In the genomic region with DNA sequence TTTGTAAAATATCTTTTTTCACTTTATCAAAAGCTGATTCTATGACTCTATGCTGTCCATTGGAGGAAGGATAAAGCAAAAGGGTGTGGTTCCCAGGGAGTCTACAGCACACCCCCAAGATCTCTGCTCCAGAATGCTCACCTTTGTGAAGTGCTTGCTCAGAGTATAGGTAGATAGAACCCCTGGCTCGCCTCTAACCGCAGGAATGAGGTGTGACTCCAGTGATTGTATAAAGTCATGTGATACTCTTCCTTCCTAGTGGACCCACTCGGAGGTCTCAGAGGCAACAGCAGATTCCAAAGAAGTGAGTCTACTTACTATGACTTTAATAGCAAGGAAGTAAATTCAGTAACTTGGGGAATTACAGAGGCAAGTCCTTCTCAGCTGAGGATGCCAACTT, we compare ENCODE assay signal across 30 mouse cellular contexts. TPM values are rescaled to one million over a fixed set of nuclear protein-coding genes. Genes with fewer than 3 reads are reported as not detected.
DNase-seq lines count a peak whose midpoint lies in the region; ATAC-seq lines count a peak whose summit lies in the region.
"Had no signal": no experiment of that assay in that cellular context is flagged by ENCODE, and none has a peak within 500 bp of the region (broad histone marks: within the 10 kb centered on the region; RNA-seq: fewer than 3 reads in every experiment).

No protein-coding gene starts in this region.

- H3K27me3 ChIP-seq in heart, embryonic 12.5 days (replicated peaks), result no peaks in the 10 kb centered on the region
- H3K27me3 ChIP-seq in stomach, embryonic 14.5 days (ENCODE audit: control insufficient read depth, insufficient read depth, low read length), result no peaks in the 10 kb centered on the region
- H3K27me3 ChIP-seq in forebrain, embryonic 15.5 days, result no peaks in the 10 kb centered on the region
- no peaks in the 10 kb centered on the region for H3K27me3 ChIP-seq in hindbrain, embryonic 13.5 days
- H3K27me3 ChIP-seq: CH12.LX; embryonic facial prominence, embryonic 15.5 days; hindbrain, embryonic 12.5 days; limb, embryonic 12.5 days; liver, embryonic 15.5 days had no signal

- no peak for ATAC-seq in heart, embryonic 12.5 days (ENCODE audit: insufficient number of reproducible peaks, low FRiP score)
- ATAC-seq in stomach, embryonic 14.5 days (ENCODE audit: insufficient number of reproducible peaks, insufficient read depth, low FRiP score, low read depth), result peak; percentile 67
- no peak for ATAC-seq in forebrain, embryonic 15.5 days (replicated peaks)
- ATAC-seq in hindbrain, embryonic 13.5 days (ENCODE audit: low FRiP score), result no peak
- ATAC-seq: activated CD4-positive, CD25-positive, alpha-beta regulatory T cell, adult 4 months; forebrain, postnatal 0 days; inflammation-experienced regulatory T-cells, adult 6 months; midbrain, embryonic 16.5 days had no signal

- no peak overlapping the region for H3K4me3 ChIP-seq in heart, embryonic 12.5 days
- no peak overlapping the region for H3K4me3 ChIP-seq in stomach, embryonic 14.5 days (ENCODE audit: low read depth, low read length)
- H3K4me3 ChIP-seq in forebrain, embryonic 15.5 days, result no peak overlapping the region
- H3K4me3 ChIP-seq in hindbrain, embryonic 13.5 days, result no peak overlapping the region
- H3K4me3 ChIP-seq: embryonic facial prominence, embryonic 15.5 days; heart, embryonic 10.5 days; hindbrain, embryonic 12.5 days; limb, embryonic 12.5 days; liver, embryonic 15.5 days had no signal

- no peaks in the 10 kb centered on the region for H3K9me3 ChIP-seq in heart, embryonic 12.5 days (replicated peaks)
- H3K9me3 ChIP-seq in stomach, embryonic 14.5 days (ENCODE audit: control insufficient read depth, low read depth, low read length), result no peaks in the 10 kb centered on the region
- H3K9me3 ChIP-seq in forebrain, embryonic 15.5 days, result no peaks in the 10 kb centered on the region
- H3K9me3 ChIP-seq in hindbrain, embryonic 13.5 days, result no peaks in the 10 kb centered on the region
- H3K9me3 ChIP-seq: embryonic facial prominence, embryonic 15.5 days; heart, embryonic 10.5 days; hindbrain, embryonic 12.5 days; limb, embryonic 12.5 days; liver, embryonic 15.5 days had no signal

- 68% methylated on average over 3 of the region's 3 CpGs for WGBS in heart, embryonic 12.5 days
- WGBS in stomach, embryonic 14.5 days, result 60% methylated on average over 3 of the region's 3 CpGs
- 91% methylated on average over 3 of the region's 3 CpGs for WGBS in forebrain, embryonic 15.5 days
- WGBS in hindbrain, embryonic 13.5 days, result 87% methylated on average over 3 of the region's 3 CpGs

- DNase-seq in heart, adult 11 months, result peak; percentile 1
- DNase-seq in 3134 (ENCODE audit: extremely low read depth, insufficient read length, low spot score) (peak; percentile 47), ZHBTc4 (ENCODE audit: low read depth, low spot score) (peak; percentile 77)
- no peak for DNase-seq in gastrocnemius, postnatal 14 days
- DNase-seq: adrenal gland, postnatal 25 days; cerebellum, adult 11-12 months; cerebellum, postnatal 14 days; forebrain, postnatal 0 days; heart, postnatal 10 days; kidney, adult 9 months; kidney, postnatal 25 days; right cerebral cortex, postnatal 14 days; spleen, adult 18-20 months had no signal

- peaks cover 13% of the 10 kb centered on the region for H3K4me1 ChIP-seq in heart, embryonic 12.5 days (replicated peaks)
- no peaks in the 10 kb centered on the region for H3K4me1 ChIP-seq in stomach, embryonic 14.5 days (ENCODE audit: control insufficient read depth, insufficient read depth, low read length)
- H3K4me1 ChIP-seq in forebrain, embryonic 15.5 days, result no peaks in the 10 kb centered on the region
- no peaks in the 10 kb centered on the region for H3K4me1 ChIP-seq in hindbrain, embryonic 13.5 days (replicated peaks)
- H3K4me1 ChIP-seq: embryonic facial prominence, embryonic 15.5 days; limb, embryonic 12.5 days; liver, embryonic 15.5 days had no signal

- H3K9ac ChIP-seq in heart, embryonic 12.5 days, result no peak overlapping the region
- H3K9ac ChIP-seq in stomach, embryonic 14.5 days (replicated peaks; ENCODE audit: low read depth, low read length), result no peak overlapping the region
- H3K9ac ChIP-seq in forebrain, embryonic 15.5 days (replicated peaks), result no peak overlapping the region
- no peak overlapping the region for H3K9ac ChIP-seq in hindbrain, embryonic 13.5 days
- H3K9ac ChIP-seq: embryonic facial prominence, embryonic 15.5 days; forebrain, postnatal 0 days; hindbrain, embryonic 12.5 days; limb, embryonic 12.5 days; liver, embryonic 15.5 days had no signal

- H3K36me3 ChIP-seq in heart, embryonic 12.5 days, result no peaks in the 10 kb centered on the region
- H3K36me3 ChIP-seq in stomach, embryonic 14.5 days (ENCODE audit: control insufficient read depth, insufficient read depth, low read length), result no peaks in the 10 kb centered on the region
- no peaks in the 10 kb centered on the region for H3K36me3 ChIP-seq in forebrain, embryonic 15.5 days
- no peaks in the 10 kb centered on the region for H3K36me3 ChIP-seq in hindbrain, embryonic 13.5 days
- H3K36me3 ChIP-seq: embryonic facial prominence, embryonic 15.5 days; heart, embryonic 10.5 days; hindbrain, embryonic 12.5 days; limb, embryonic 12.5 days; liver, embryonic 15.5 days had no signal

- no peak overlapping the region for H3K27ac ChIP-seq in heart, embryonic 12.5 days (ENCODE audit: poor library complexity, severe bottlenecking)
- H3K27ac ChIP-seq in stomach, embryonic 14.5 days (ENCODE audit: low read length), result no peak overlapping the region
- H3K27ac ChIP-seq in forebrain, embryonic 15.5 days (replicated peaks), result no peak overlapping the region
- H3K27ac ChIP-seq in hindbrain, embryonic 13.5 days, result no peak overlapping the region
- H3K27ac ChIP-seq: embryonic facial prominence, embryonic 15.5 days; heart, embryonic 10.5 days; hindbrain, embryonic 12.5 days; limb, embryonic 12.5 days; liver, embryonic 15.5 days had no signal

- no peak overlapping the region for H3K4me2 ChIP-seq in heart, embryonic 12.5 days
- no peak overlapping the region for H3K4me2 ChIP-seq in stomach, embryonic 14.5 days (replicated peaks; ENCODE audit: low read depth, low read length)
- no peak overlapping the region for H3K4me2 ChIP-seq in forebrain, embryonic 15.5 days (replicated peaks)
- H3K4me2 ChIP-seq in hindbrain, embryonic 13.5 days, result no peak overlapping the region
- H3K4me2 ChIP-seq: embryonic facial prominence, embryonic 15.5 days; hindbrain, embryonic 12.5 days; limb, embryonic 12.5 days; liver, embryonic 15.5 days had no signal

- intact Hi-C loops in gastrocnemius, postnatal 14 days (cut with DNase I; ENCODE audit: low total_unique reads), result no loop called here

RNA-seq across cellular contexts. Expression of a gene that starts 19.9 kb away (rescaled TPM):
- not detected in 2 replicates for polyA plus RNA-seq in heart, embryonic 12.5 days (2016; fragmentation: Nextera tagmentation; extraction: Ambion mirVana)
- not detected in 2 replicates for polyA plus RNA-seq in stomach, embryonic 14.5 days (2014; fragmentation: Nextera tagmentation; extraction: Ambion mirVana)
- total RNA-seq in gastrocnemius, postnatal 14 days (2021), result under 1 TPM; 0.33 to 0.62 TPM
- polyA plus RNA-seq in forebrain, embryonic 15.5 days (2015; fragmentation: Nextera tagmentation; extraction: Ambion mirVana), result not detected in 2 replicates
- polyA plus RNA-seq in hindbrain, embryonic 13.5 days (2015; fragmentation: Nextera tagmentation; extraction: Ambion mirVana), result not detected in 2 replicates
- total RNA-seq: adrenal gland, postnatal 25 days; CH12.LX; forebrain, postnatal 0 days; gastrocnemius, postnatal 4 days; layer of hippocampus, postnatal 10 days; left cerebral cortex, postnatal 10 days had no signal
- polyA plus RNA-seq: activated CD4-positive, CD25-positive, alpha-beta regulatory T cell, adult 4 months; forebrain, postnatal 0 days; heart, embryonic 10.5 days; hindbrain, embryonic 12.5 days; inflammation-experienced regulatory T-cells, adult 6 months; limb, embryonic 12.5 days; thymus, postnatal 0 days had no signal
